11 mouse cellular contexts compared by ENCODE assay signal in the genomic region with DNA sequence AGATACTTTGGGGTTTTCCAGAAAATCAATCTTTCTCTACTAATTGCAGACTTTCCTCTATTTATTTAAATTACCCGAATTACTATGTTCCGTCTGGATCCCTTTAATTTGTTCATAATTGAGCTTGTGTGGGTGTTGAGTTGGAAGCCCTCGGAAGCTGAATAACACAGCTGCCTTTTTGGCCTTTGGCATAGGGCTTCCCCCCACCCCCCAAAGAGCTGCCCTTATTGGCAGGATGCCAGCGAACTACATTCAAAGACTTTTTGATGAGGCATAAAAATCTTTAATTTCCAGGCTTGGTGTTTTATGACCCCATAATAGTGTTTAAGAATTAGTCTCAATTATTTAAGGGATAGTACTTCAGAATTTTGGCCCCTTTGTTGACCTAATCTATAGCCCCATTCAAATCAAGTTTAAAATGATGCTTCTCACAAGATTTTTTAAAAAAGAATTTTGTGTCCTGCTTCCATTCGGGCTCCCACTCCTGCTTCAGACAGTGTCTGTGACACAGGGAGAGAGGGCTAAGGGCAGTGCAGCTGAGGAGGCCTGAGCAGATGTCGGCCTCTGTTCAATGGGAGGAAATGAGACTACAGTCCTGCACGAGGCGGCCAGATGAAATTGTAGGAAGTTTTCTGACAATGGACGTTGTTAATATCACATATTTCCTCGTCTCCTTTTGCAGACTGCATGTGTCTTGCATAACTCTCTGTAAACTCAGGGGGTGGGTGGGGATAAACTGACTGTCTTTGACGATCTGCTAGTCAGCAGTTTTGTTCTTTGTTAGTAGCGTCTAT.
DNase-seq lines count a peak whose midpoint lies in the region; ATAC-seq and TF ChIP-seq lines count a peak whose summit lies in the region.
"Had no signal": no experiment of that assay in that cellular context is flagged by ENCODE, and none has a peak within 500 bp of the region (broad histone marks: within the 10 kb centered on the region; RNA-seq: fewer than 3 reads in every experiment).

No protein-coding gene starts in this region.

- TF ChIP-seq CTCF in lung, adult 2 months (IDR thresholded peaks at IDR 0.05; ENCODE audit: insufficient read depth, low read length): no peak

- no peak for TF ChIP-seq POLR2A in lung, adult 2 months (IDR thresholded peaks at IDR 0.05; ENCODE audit: borderline replicate concordance, extremely low read depth, low read depth, low read length)

- no peak overlapping the region for H3K9ac ChIP-seq in lung, embryonic 15.5 days
- no peak overlapping the region for H3K9ac ChIP-seq in heart, embryonic 16.5 days (ENCODE audit: low read length)
- H3K9ac ChIP-seq: embryonic facial prominence, embryonic 15.5 days; liver, embryonic 14.5 days had no signal

- no peaks in the 10 kb centered on the region for H3K36me3 ChIP-seq in lung, embryonic 15.5 days
- H3K36me3 ChIP-seq in heart, embryonic 16.5 days (ENCODE audit: control insufficient read depth, insufficient read depth): no peaks in the 10 kb centered on the region
- H3K36me3 ChIP-seq: embryonic facial prominence, embryonic 15.5 days had no signal

- ATAC-seq in lung, embryonic 15.5 days (ENCODE audit: borderline replicate concordance, extremely low read depth, low FRiP score, low TSS enrichment): peak; percentile 82; the same call in 1 of the 2 replicates
- ATAC-seq in heart, embryonic 16.5 days (replicated peaks; ENCODE audit: extremely low read depth, insufficient read depth, low FRiP score): no peak
- ATAC-seq in megakaryocyte, adult 5-6 weeks (ENCODE audit: poor library complexity, severe bottlenecking): peak; percentile 67
- ATAC-seq: activated CD4-positive, CD25-positive, alpha-beta regulatory T cell, adult 4 months had no signal

- peak; percentile 15 for DNase-seq in gastrocnemius, postnatal 10 days
- DNase-seq in gastrocnemius, postnatal 4 days (ENCODE audit: low spot score in 2 of 2): no peak
- no peak for DNase-seq in lung, adult 2 months
- DNase-seq in spleen, postnatal 4 days (ENCODE audit: low spot score in 2 of 2): no peak
- no peak for DNase-seq in cerebellum, adult 9-10 months

- no peak overlapping the region for H3K4me3 ChIP-seq in lung, embryonic 15.5 days
- H3K4me3 ChIP-seq in lung, adult 2 months (replicated peaks; ENCODE audit: extremely low read depth, low read depth, low read length): no peak overlapping the region
- no peak overlapping the region for H3K4me3 ChIP-seq in heart, embryonic 16.5 days (ENCODE audit: low read length)
- H3K4me3 ChIP-seq: embryonic facial prominence, embryonic 15.5 days had no signal

- WGBS in lung, embryonic 15.5 days: 32% methylated on average over 12 of the region's 12 CpGs
- 35% methylated on average over 12 of the region's 12 CpGs for whole genome bisulfite sequencing in lung, adult 2 months
- WGBS in heart, embryonic 16.5 days: 53% methylated on average over 12 of the region's 12 CpGs

- no peak overlapping the region for H3K4me2 ChIP-seq in lung, embryonic 15.5 days
- no peak overlapping the region for H3K4me2 ChIP-seq in heart, embryonic 16.5 days (ENCODE audit: low read depth, low read length)
- H3K4me2 ChIP-seq: embryonic facial prominence, embryonic 15.5 days had no signal

- H3K27ac ChIP-seq in lung, embryonic 15.5 days: peak overlapping the region; percentile 38
- H3K27ac ChIP-seq in heart, embryonic 16.5 days (ENCODE audit: low read length): 0 out of 2 replicates have a peak overlapping the region, but pooled peaks have one; percentile 14
- H3K27ac ChIP-seq: embryonic facial prominence, embryonic 15.5 days; liver, embryonic 14.5 days had no signal

- H3K9me3 ChIP-seq in lung, embryonic 15.5 days: no peaks in the 10 kb centered on the region
- no peaks in the 10 kb centered on the region for H3K9me3 ChIP-seq in heart, embryonic 16.5 days (replicated peaks; ENCODE audit: control insufficient read depth, low read length)
- H3K9me3 ChIP-seq: embryonic facial prominence, embryonic 15.5 days had no signal

- H3K4me1 ChIP-seq in lung, embryonic 15.5 days: peaks cover 8% of the 10 kb centered on the region
- H3K4me1 ChIP-seq in lung, adult 2 months (ENCODE audit: control insufficient read depth, insufficient read depth, low read length): 0 out of 2 replicates have a peak, but pooled peaks cover 3% of the 10 kb centered on the region
- H3K4me1 ChIP-seq in heart, embryonic 16.5 days (ENCODE audit: control insufficient read depth, insufficient read depth, low read length): no peaks in the 10 kb centered on the region

- H3K27me3 ChIP-seq in lung, embryonic 15.5 days: no peaks in the 10 kb centered on the region
- H3K27me3 ChIP-seq in heart, embryonic 16.5 days (ENCODE audit: control insufficient read depth, insufficient read depth, low read length): no peaks in the 10 kb centered on the region
- H3K27me3 ChIP-seq: embryonic facial prominence, embryonic 15.5 days had no signal
